Mouse (Mus musculus) ovary, postnatal 36 days (tissue): Measurements from ENCODE around the gene Ldhd.

Experiments used
- DNase-seq: peaks from one replicate; pipeline ENCODE4 v3.0.0; 2022; ENCODE audit warnings: low spot score, mixed read lengths

Ldhd gene

GRCm38 (mm10) chr8:111630105-111630521, at the start of gene Ldhd:
Gene Ldhd, minus strand, starts transcription at chr8:111630374.
- peak; percentile 70 for DNase-seq

- DNase-seq, result no peak
Measured at GRCm38 (mm10) chr8:111678848-111679247, 48.7 kb upstream of the Ldhd start.

GRCm38 (mm10) chr8:111678111-111678510, 47.9 kb upstream of the Ldhd start:
- DNase-seq, result no peak

GRCm38 (mm10) chr8:111676237-111676636, 46.1 kb upstream of the Ldhd start:
- no peak for DNase-seq

GRCm38 (mm10) chr8:111666751-111667150, 36.6 kb upstream of the Ldhd start:
- DNase-seq, result no peak

- DNase-seq, result peak; percentile 82
Measured at GRCm38 (mm10) chr8:111662473-111662872, 32.3 kb upstream of the Ldhd start.

- no peak for DNase-seq
Measured at GRCm38 (mm10) chr8:111658819-111659423, 28.7 kb upstream of the Ldhd start.

GRCm38 (mm10) chr8:111657312-111657854, 27.2 kb upstream of the Ldhd start:
- DNase-seq, result no peak

GRCm38 (mm10) chr8:111653524-111653923, 23.4 kb upstream of the Ldhd start:
- no peak for DNase-seq

GRCm38 (mm10) chr8:111650651-111651050, 20.5 kb upstream of the Ldhd start:
- no peak for DNase-seq

GRCm38 (mm10) chr8:111648834-111649233, 18.7 kb upstream of the Ldhd start:
- DNase-seq, result no peak

- DNase-seq, result no peak
Measured at GRCm38 (mm10) chr8:111645715-111646114, 15.5 kb upstream of the Ldhd start.

- peak; percentile 14 for DNase-seq
Measured at GRCm38 (mm10) chr8:111644286-111645051, 14.3 kb upstream of the Ldhd start.

- peak; percentile 90 for DNase-seq
Measured at GRCm38 (mm10) chr8:111643264-111644141, 13.3 kb upstream of the Ldhd start, which contains the start of gene Zfp1. Gene Zfp1, plus strand, starts transcription at chr8:111643401.

- no peak for DNase-seq
Measured at GRCm38 (mm10) chr8:111642939-111643263, 12.7 kb upstream of the Ldhd start.

GRCm38 (mm10) chr8:111642496-111642895, 12.3 kb upstream of the Ldhd start:
- no peak for DNase-seq

GRCm38 (mm10) chr8:111641064-111641463, 10.9 kb upstream of the Ldhd start:
- no peak for DNase-seq

GRCm38 (mm10) chr8:111638086-111638485, 7.9 kb upstream of the Ldhd start:
- no peak for DNase-seq

GRCm38 (mm10) chr8:111632976-111633375, 2.8 kb upstream of the Ldhd start:
- DNase-seq, result no peak

GRCm38 (mm10) chr8:111631589-111631988, 1.4 kb upstream of the Ldhd start:
- no peak for DNase-seq

GRCm38 (mm10) chr8:111628894-111629501, 1.2 kb downstream of the Ldhd start:
- no peak for DNase-seq

GRCm38 (mm10) chr8:111628401-111628800, 1.8 kb downstream of the Ldhd start:
- no peak for DNase-seq
